Mouse (Mus musculus): ENCODE data around the gene Capns2.
"Not testable (repeated sequence)": the region's sequence is repeated elsewhere in the genome, so short reads cannot be mapped to it uniquely, and the experiment has no call there.

The Capns2 gene

GRCm38 (mm10) chr8:92901107-92901506, at the start of gene Capns2:
TSS of gene Capns2 (plus strand) at chr8:92901407.
- no peak for DNase-seq (ENCODE audit: low spot score in 2 of 2)

- peak; percentile 22 to 31 for DNase-seq (ENCODE audit: low spot score in 2 of 2)
Observed at GRCm38 (mm10) chr8:92853188-92853983, 47.8 kb upstream of the Capns2 start.

- DNase-seq (ENCODE audit: low spot score in 2 of 2): peak; percentile 13 to 25
Observed at GRCm38 (mm10) chr8:92854673-92855072, 46.5 kb upstream of the Capns2 start.

GRCm38 (mm10) chr8:92855171-92855894, 45.9 kb upstream of the Capns2 start, which contains the start of gene Lpcat2:
TSS of gene Lpcat2 (plus strand) at chr8:92855339.
- DNase-seq (ENCODE audit: low spot score in 2 of 2): peak; percentile 63 to 71

GRCm38 (mm10) chr8:92856273-92856986, 44.8 kb upstream of the Capns2 start:
- DNase-seq (ENCODE audit: low spot score in 2 of 2): peak in 1 of 2 experiments; percentile 26

GRCm38 (mm10) chr8:92858475-92859182, 42.6 kb upstream of the Capns2 start:
- no peak for DNase-seq (ENCODE audit: low spot score in 2 of 2)

GRCm38 (mm10) chr8:92861977-92862376, 39.2 kb upstream of the Capns2 start:
- DNase-seq (ENCODE audit: low spot score in 2 of 2): no peak

GRCm38 (mm10) chr8:92870281-92870680, 30.9 kb upstream of the Capns2 start:
- DNase-seq (ENCODE audit: low spot score in 2 of 2): no peak

GRCm38 (mm10) chr8:92872063-92872759, 29.0 kb upstream of the Capns2 start:
- DNase-seq (ENCODE audit: low spot score in 2 of 2): no peak

GRCm38 (mm10) chr8:92875795-92876194, 25.4 kb upstream of the Capns2 start:
- peak; percentile 27 to 34 for DNase-seq (ENCODE audit: low spot score in 2 of 2)

GRCm38 (mm10) chr8:92881247-92881646, 20.0 kb upstream of the Capns2 start:
- no peak for DNase-seq (ENCODE audit: low spot score in 2 of 2)

GRCm38 (mm10) chr8:92883771-92884170, 17.4 kb upstream of the Capns2 start:
- no peak for DNase-seq (ENCODE audit: low spot score in 2 of 2)

- DNase-seq (ENCODE audit: low spot score in 2 of 2): not testable (repeated sequence)
Observed at GRCm38 (mm10) chr8:92892216-92892615, 9.0 kb upstream of the Capns2 start.

- no peak for DNase-seq (ENCODE audit: low spot score in 2 of 2)
Observed at GRCm38 (mm10) chr8:92893870-92894269, 7.3 kb upstream of the Capns2 start.

GRCm38 (mm10) chr8:92895053-92895452, 6.2 kb upstream of the Capns2 start:
- DNase-seq (ENCODE audit: low spot score in 2 of 2): no peak

GRCm38 (mm10) chr8:92896056-92896455, 5.2 kb upstream of the Capns2 start:
- no peak for DNase-seq (ENCODE audit: low spot score in 2 of 2)

- DNase-seq (ENCODE audit: low spot score in 2 of 2): no peak
Observed at GRCm38 (mm10) chr8:92896611-92897010, 4.6 kb upstream of the Capns2 start.

GRCm38 (mm10) chr8:92897794-92898193, 3.4 kb upstream of the Capns2 start:
- no peak for DNase-seq (ENCODE audit: low spot score in 2 of 2)

GRCm38 (mm10) chr8:92899590-92899989, 1.6 kb upstream of the Capns2 start:
- DNase-seq (ENCODE audit: low spot score in 2 of 2): no peak

GRCm38 (mm10) chr8:92902981-92903380, 1.8 kb downstream of the Capns2 start:
- no peak for DNase-seq (ENCODE audit: low spot score in 2 of 2)

Data from spleen, postnatal 36 days (tissue).